Mouse (Mus musculus) olfactory bulb, adult 2 months (tissue): ENCODE data around the gene Gm21304.

Source experiments
- CTCF ChIP-seq: fragments of 200-500 bp; IDR thresholded peaks from 2 replicates; pipeline ENCODE4 v1.5.1; 2012; ENCODE audit warnings: low read depth, mild to moderate bottlenecking, low read length, moderate library complexity; ENCODE audit not compliant: insufficient read depth
- POLR2A ChIP-seq: fragments of 200-500 bp; IDR thresholded peaks from 2 replicates; pipeline ENCODE4 v1.6.1; 2012; ENCODE audit warnings: mild to moderate bottlenecking, low read depth, low read length, moderate library complexity; ENCODE audit not compliant: insufficient read depth

GRCm38 (mm10) chr10:104214527-104214926, 46.2 kb downstream of the Gm21304 start:
- TF ChIP-seq POLR2A (no peak), CTCF (no peak)
